Mouse (Mus musculus): ENCODE data around the gene Rbx1.
A peak's percentile ranks its signal among the peaks of the same experiment; 100 is the strongest.

GRCm38 (mm10) chr15:81448463-81448862 is 17.6 kb upstream of the Rbx1 start:
- TF ChIP-seq CTCF (IDR thresholded peaks at IDR 0.05; ENCODE audit: insufficient read depth, low read depth, low read length) (0 out of 2 replicates have a peak, but pooled peaks have one; percentile 26), POLR2A (IDR thresholded peaks at IDR 0.05; ENCODE audit: insufficient read depth, low read depth, low read length) (no peak)

Data from olfactory bulb, adult 2 months (tissue).